Mouse (Mus musculus) heart, postnatal 0 days (tissue): ENCODE results near the gene Dusp1.

Experiments
- CTCF ChIP-seq: IDR thresholded peaks from 2 replicates; pipeline ENCODE4 v1.5.1; 2016; ENCODE audit warnings: antibody characterized with exemption, control low read depth, low read depth
- EP300 ChIP-seq: IDR thresholded peaks from 2 replicates; pipeline ENCODE4 v1.6.1; 2016; ENCODE audit warnings: antibody characterized with exemption, low read depth

- TF ChIP-seq CTCF: no peak
- peak; percentile 32; the same call in 1 of the 2 replicates for TF ChIP-seq EP300
Observed at GRCm38 (mm10) chr17:26595448-26596167, 33.7 kb upstream of the Dusp1 start.
